Mouse (Mus musculus): ENCODE measurements around the gene Tspan14.

Gene Tspan14

DNA sequence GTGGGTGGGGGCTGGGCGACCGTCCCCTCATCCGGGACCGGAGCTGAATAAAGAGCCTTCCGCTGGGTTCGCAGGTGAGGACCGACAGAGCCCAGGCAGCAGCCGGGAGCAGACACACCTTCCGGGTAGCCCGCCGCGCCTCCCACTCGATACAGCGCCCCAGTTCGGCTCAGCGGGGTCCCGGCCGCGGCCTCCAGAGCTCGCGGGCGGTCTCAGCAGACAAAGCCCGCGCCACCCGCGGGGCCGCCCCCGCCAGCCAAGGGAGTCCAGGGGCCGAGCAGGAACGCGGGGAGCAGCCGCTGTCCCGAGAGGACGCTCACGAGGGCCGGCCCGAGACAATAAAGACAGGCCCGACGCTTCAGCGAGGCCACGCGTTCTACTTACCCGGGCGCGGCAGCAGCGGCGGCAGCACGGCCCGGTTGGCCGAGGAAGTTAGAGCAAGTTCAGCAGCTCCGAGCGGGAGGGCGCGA is at the start of gene Tspan14:
TSS of gene Tspan14 (minus strand) at position 416 of the 470 bp plus-strand sequence.
- DNase-seq (ENCODE audit: low spot score): no peak

DNA sequence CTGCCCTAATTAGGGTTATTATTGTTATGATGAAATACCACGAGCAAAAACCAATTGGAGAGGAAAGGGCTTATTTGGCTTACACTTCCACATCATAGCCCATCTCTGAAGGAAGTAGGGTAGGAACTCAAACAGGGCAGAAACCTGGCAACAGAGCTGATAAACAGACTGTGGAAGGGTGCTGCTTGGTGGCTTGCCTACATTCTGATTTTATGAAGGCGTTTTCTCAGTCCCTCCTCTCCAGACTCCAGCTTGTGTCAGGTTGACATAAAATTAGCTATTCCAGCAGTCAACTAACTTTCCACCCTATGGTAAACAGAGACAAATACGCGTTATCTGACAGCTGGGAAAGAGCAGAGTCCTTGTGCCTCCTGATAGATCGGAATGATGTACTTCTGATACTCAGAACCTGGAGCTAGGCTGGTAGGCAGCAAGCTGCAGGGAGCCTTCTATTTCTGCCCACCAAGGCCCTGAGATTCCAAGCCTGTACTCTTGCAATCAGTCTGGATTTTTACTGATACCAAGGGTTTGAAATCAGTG is 48.2 kb upstream of the Tspan14 start:
- no peak for DNase-seq (ENCODE audit: low spot score)

DNA sequence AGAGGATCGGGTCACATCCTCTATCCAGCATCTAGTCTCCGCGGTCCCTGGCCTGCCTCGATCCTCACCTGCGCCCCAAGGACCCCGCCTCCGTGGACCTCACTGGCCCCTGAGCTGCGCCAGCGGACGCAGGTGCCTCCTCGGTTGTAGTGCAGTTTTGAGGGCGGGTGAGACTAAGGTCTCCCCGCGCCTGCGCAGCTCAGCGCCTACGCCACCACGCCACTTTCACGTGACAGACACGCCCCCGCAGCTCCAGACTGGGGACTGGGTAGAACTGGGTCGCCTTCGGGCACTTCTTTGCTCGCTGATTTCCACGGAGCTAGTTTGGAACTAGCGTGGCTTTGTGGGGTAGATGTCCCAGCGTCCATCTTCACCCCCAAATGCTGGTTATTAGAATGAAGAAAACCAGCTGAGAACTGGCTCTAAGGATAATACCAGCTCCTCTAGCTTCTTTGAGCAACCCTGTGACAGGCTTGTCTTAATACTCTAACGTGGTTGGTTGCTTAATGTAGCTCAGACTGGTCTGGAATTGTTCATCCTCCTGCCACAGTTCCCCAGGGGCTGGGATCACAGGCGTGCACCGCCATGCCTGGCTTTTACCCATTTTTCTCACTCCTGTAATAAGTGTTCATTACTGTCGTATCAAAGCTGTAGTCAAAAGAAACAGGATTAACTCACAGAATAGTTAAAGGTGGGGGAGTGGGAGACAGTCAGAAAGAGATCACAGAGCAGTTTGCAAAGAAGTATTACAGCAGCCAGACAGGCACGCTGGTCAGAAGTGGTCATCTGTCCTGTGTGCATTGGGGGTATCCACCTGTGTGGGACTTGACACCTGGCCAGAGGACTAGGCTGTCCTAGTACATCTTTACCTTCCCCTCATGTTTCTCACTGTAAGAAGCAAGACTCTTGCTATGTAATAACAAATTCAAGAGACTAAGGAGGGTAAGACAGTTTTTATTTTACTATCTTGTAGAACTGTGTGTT is 47.3 kb upstream of the Tspan14 start, which contains the start of gene Fam213a:
TSS of gene Fam213a (minus strand) at position 159 of the 984 bp plus-strand sequence.
- peak; percentile 89 for DNase-seq (ENCODE audit: low spot score)

DNA sequence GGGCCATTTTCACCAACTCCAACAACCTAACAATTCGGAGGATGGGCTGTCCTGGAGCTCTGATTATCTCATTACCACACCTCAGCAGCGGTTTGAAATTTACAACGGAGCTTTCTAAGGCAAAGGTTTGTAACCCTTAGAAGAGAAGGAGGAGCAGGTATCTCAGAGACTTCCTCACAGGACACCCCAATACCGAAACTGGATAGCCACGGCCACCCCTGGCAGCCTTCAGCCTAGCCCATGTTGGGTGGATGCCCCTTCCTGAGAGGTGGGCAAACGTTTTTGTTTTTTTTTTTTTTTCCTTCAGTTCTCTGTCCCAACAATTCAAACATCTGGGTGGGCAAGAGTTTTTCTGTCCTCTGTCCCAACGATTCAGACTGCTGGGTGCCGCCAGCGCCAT is 46.5 kb upstream of the Tspan14 start:
- no peak for DNase-seq (ENCODE audit: low spot score)

DNA sequence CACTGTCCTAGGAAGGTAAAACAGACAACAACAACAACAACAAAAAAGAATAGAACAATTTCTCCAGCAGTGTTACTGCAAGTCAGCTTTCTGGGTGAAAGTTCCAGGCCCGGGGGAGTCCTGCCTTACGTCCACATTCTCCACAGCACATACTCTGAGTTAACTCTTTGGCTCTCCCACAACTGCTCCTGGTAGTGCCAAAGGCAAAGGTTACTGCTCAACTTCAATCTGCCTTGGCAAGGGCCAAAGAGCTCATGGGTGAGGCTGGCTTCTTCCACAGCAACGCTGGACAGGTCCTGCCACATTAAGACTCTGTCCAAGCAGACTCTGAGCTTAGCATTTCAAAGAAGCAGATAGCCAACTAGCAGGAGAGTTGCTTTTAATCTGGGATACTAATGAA is 45.3 kb upstream of the Tspan14 start:
- no peak for DNase-seq (ENCODE audit: low spot score)

DNA sequence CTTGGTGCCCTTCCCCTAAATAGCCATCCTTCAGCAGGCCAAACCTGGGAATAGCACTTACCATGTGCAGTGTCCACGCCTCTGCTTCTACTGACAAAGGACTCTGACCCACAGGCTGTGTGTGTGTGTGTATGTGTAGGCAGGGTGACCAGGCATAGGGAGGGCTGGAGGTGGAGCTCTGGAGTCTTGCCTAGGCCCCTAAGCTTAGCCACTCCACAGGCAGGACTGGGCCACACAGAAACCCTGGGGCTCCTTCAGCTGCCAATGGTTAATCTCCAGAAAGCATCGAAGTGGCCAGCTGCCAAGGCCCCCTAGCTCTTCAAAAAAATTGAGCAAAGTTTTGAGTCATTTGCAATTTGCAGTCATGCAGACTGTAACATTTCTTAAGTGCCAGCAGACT is 41.5 kb upstream of the Tspan14 start:
- DNase-seq (ENCODE audit: low spot score): no peak

DNA sequence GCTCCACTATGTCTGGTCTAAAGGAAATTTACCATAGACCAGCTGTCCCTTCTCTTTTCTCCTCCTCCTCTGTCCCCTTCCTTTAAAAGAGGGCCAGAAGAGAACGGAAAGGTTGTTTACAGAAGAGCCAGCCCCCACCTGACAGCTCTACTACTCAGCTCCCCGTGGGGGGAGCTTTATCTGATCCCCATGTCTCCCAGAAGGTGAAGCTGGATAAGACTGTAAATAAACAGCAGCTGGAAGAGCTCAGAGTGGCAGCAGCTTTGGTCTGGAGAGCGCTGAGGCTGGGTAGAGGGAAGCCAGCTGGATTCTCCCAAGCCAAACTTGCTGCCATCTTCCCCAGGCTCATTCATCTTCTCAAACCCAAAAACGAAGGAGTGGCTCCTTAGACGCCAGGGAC is 41.0 kb upstream of the Tspan14 start:
- no peak for DNase-seq (ENCODE audit: low spot score)

DNA sequence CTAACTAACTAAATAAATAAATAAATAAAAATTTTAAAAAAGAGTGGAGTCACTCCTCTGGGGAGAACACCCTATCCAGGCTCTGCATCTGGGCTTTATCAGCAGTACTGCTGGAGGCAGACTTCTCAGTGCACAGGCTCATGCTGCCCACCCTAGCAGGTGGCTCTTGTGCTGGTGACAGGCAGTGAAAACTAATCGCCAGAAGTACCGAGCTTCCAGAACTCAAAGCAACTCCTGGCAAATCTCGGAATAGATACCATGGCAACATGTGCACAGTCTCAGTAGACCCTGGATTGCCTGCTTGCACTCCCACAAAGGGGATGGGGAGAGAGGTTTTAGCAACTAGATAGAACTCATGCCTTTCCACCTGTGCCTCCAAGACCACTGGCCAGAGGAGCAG is 40.3 kb upstream of the Tspan14 start:
- no peak for DNase-seq (ENCODE audit: low spot score)

DNA sequence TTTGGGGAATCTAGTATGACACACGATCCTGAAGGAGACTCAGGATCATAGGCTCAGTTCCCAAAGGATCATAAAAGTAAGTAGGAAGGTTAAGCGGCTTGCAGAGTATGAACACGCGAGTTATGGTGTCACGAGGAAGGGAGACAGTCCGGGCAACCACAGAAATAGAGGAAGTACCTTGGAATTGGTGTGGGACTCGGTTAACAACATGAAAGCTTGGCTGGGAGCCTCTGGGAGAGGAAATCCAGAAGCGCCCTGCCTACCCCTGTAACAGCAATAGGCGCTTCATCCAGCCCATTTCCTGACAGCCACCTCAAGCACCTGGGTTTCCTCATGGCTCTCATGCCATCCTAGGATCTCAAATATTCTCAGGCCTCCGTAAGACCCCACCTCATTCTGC is 39.7 kb upstream of the Tspan14 start:
- DNase-seq (ENCODE audit: low spot score): no peak

DNA sequence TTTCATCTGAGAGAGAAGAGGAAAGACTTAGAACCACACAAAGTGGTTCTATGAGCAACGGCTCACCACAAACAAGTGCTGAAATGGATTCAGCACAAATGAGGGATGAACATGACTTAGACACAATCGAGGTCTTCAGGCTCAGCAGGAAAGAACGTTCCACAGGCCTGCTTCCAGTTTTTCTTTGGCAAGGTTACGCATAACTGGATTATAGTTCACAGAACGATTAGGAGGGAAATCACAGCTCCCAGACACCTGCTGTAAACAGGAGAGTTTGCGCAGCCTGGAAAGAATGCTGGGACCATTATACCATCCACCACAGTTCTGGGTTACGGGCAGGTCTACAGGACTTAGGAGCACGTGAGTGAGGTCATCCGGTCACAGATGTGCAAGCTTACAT is 39.1 kb upstream of the Tspan14 start:
- no peak for DNase-seq (ENCODE audit: low spot score)

DNA sequence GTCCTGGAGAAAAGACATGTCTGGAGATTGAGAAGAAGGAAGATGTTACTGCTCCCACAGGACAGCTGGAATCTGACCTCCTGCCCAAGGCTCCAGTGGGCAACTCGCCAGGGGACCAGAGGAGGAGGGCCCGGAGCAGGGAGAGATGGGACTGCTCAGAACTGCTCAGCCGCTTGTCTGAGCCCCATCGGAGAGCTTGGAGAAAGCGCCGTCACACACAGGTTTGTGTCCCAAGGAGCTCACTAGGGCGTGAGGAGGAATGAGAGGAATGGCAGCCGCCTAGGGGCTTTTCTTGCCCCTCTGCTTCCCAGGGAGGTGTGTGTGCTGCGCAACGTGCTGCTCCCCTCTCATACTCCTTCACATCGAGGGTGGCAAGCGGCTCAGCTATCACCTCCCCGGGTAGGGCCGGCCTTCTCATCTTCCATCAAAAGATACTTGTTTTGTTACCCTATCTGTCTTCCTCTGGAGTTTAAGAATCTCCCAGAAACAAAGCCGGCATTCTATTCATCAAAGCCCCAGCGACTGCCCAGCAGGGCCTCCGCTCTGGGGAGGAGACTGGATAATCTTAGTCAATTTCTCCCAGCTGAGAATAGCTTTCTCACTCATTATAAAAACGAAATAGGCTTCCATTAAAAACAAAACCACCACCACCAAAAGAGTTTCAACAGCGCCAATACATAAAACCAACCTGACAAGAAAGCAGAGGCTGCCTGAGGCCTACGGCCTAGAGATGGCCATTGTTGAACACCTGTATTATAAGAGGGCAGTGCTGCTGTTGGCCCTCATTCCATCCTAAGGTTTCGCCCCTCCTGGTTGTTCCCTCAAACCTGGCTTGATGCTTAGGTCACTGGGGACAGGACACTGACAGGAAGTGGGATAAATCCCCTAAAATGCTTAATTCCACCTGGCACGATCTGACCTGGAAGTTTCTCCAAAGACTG is 37.9 kb upstream of the Tspan14 start:
- DNase-seq (ENCODE audit: low spot score): peak; percentile 31

DNA sequence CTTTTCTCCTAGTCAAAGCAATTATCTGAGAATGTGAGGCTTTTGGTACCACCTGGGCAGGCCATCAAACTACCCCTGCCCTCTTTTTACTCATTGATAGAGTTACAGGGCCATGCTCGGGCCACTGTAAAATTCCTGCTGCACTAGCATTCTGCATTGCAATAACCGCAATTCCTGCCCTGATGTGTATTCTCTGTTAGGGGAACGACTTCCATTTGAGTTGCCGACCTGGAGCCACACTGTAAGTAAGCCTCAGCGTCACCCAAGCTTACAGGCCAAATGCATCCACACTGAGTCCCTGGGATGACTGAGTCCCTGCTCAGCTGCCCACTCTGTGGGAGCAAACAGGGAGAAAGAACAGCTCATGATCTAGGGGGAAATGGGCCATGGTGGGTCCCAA is 35.0 kb upstream of the Tspan14 start:
- no peak for DNase-seq (ENCODE audit: low spot score)

DNA sequence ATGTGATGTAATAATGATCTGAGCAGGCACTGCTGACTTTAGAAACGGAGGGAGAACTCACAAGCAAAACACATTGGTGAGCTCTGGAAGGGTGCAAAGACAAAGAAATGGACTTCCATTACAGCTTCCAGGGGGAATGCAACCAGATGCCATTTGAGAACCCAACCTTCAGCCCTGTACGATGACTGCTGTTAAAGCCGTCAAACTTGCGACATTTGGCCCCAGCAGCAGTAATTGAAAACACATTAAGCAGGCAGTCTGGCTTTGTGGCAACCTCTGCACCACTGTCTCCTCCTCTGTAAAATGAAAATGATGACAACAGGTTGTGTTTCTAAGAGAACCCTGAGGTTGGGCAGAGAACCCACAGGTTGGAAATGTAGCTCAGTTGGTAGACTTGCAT is 34.2 kb upstream of the Tspan14 start:
- DNase-seq (ENCODE audit: low spot score): no peak

DNA sequence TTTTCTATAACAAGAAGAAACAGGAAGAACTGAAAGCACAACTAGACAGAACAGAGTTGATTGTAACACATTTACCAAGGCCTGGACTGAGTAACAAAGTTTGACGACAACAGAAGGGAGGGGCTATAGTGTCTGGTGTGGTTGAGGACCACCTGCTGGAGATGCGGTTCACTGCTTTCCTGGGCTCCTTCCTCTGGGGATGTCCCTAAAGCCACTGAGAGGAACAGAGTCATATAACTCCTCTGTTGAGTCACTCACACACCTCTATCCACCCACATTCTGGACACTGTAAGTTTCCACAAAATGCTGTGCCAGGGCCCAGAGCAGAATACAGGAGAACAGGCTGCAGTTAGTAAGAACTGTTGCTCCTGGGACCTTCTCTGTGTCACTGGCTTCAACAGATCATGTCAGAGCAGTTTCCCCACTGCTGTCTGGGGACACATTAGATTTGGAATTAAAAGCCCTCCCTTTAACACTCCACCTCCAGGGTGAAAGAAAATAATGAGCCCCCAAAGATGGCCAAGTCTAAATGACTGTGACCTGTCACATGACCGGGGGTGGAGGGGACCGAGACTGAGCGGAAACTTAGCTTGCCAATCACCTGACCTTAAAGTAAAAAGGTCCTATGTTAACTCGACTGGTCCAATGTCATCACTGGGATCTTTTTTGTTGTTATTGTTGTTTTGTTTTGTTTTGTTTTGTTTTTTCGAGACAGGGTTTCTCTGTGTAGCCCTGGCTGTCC is 33.5 kb upstream of the Tspan14 start:
- DNase-seq (ENCODE audit: low spot score): peak; percentile 36

DNA sequence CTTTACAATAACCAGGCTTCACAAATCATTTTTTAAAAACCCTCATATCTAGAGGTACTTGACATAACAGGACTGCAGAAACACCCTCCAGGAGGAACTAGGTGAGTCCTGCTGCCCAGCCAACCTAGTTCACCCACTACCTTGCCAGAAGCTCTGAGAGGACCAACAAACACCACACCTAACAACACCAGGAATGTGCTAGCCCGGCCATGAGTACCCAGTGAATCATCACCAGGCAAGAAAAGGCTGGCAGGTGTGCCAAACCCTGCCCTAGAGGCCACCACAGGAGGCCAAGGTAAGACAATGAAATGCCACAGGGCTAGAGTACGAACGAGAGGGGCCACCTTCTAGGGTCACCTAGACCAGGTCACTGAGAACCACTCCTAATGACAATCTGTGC is 29.6 kb upstream of the Tspan14 start:
- peak; percentile 42 for DNase-seq (ENCODE audit: low spot score)

DNA sequence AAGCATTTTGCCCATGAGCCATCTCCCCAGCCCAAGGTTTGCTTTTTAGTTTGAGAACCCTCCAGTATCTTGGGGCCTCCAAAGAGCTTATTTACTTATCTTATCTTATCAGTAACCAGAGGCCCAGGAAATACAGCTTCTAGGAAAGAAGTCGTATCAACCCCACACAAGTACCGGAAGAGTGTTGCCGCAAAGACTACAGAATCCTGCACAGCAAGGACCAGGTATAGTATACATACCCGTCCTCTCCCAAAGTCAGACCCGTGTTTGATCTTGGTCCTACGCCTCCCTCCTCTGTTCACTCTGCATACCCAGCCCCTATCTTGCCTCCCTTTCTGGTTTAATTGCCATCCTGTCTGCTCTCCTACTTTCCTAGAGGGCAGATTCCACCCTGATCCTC is 25.9 kb upstream of the Tspan14 start:
- no peak for DNase-seq (ENCODE audit: low spot score)

DNA sequence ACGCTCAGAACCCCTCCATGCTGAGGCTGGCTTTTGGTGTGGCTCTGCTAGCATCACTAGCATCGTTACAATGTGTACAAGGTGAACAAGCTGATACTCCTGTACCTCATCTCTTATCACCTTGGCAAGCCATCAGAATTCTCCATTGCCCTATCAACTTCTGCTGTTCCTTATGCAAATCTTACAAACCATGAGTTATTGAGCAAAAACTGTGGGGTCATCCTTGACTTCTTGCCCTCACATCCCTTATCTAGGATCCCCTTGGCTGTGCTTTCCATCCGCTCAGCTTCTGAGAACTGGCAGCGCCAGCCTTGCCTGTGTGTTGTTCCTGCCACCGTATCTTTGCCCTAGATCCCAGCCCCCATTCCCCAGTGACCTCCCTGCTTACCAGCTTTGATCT is 22.2 kb upstream of the Tspan14 start:
- DNase-seq (ENCODE audit: low spot score): no peak

DNA sequence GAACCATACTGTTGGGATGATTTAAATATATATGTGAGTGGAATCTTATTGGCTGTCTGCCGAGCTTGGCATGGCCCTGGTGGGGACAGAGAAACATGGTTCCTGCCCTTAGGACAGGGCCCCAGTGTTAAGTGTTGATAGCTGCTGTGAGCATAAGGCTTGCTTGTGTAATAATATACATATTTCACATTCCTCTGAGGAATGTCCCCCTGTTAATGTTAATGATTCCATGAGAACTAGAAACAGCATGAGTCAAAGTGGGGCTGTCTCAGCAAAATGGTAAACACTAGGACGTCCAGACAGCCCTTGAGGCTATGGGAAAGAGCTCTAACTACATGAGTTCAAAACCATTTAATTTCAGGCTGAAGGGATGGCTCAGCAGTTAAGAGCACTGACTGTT is 20.6 kb upstream of the Tspan14 start:
- DNase-seq (ENCODE audit: low spot score): no peak

DNA sequence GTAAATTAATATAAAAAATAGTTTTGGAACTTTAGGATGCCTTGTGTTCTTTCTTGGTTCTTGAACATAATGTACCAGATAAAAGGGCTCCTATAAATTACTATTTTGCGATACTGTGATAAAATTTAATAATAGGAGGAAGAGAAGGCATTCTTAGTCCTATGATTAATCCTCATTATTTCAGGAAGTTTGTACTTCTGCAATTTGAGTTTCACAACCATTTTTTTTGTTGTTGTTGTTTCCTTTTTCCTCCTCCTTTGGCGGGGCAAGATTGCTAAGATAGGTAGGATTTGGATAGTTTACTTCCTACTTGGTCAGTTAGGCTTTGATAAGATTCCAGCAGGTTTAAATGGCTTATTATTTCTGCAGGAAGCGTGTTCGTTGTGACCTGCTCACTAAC is 19.0 kb upstream of the Tspan14 start:
- DNase-seq (ENCODE audit: low spot score): no peak

DNA sequence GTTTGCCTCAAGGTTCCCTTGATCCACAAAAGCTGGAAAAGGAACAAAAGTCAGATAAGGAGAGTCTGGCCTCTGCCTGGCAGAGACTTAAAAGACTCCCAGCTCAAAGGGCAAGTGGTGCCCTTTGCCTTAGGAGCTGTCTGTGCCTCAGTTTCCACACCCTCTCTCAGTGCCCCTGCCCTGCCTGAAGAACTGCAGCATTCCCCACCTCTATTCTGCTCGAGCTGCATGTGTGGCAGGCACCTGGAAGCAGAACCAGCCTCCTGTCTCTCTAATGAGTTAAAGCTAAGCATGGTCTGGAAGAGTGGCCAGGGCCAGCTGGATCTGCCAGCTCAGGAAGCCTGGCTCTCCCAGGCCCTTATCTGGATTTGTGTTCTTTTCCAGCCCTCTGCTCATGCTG is 13.1 kb upstream of the Tspan14 start:
- no peak for DNase-seq (ENCODE audit: low spot score)

DNA sequence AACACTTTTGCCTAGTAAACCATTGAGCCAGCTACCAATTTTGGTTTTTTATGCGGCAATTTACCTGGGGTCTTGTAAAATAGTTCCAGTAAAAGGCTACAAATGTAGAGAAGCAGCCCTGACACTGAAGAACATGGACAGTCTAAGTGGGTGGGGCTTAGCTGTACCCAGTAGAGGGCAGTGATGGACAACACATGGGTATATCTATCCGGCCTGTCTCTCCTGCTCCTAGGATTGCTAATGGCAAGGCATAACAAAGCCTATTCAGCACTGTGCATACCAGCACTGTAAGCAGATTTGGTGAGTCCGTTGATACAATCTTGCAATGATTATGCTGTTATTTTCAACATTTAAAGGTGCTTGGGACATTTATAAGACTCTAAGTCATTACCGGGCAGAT is 12.4 kb upstream of the Tspan14 start:
- peak; percentile 66 for DNase-seq (ENCODE audit: low spot score)
